Mouse (Mus musculus) thymus, adult 2 months (tissue): ENCODE measurements around the gene Tapbp. TPM values are rescaled to one million over a fixed set of nuclear protein-coding genes. Genes with fewer than 3 reads are reported as not detected.

Source experiments
- DNase-seq: peaks from one replicate; pipeline ENCODE4 v3.0.0; 2021
- H3K27ac ChIP-seq: fragments of 200-500 bp; 2 replicates; pipeline ENCODE4 v1.5.1; 2012; ENCODE audit warnings: low read length, control low read depth; ENCODE audit not compliant: control insufficient read depth, insufficient read depth
- H3K27me3 ChIP-seq: fragments of 200-500 bp; 2 replicates; pipeline ENCODE4 v1.6.1; 2012; ENCODE audit warnings: mild to moderate bottlenecking, low read length, moderate library complexity, mixed read lengths; ENCODE audit not compliant: control insufficient read depth, insufficient read depth
- H3K36me3 ChIP-seq: fragments of 200-500 bp; 2 replicates; pipeline ENCODE4 v1.6.1; 2012; ENCODE audit warnings: mild to moderate bottlenecking, low read length, moderate library complexity; ENCODE audit not compliant: control insufficient read depth, insufficient read depth
- H3K4me1 ChIP-seq: fragments of 200-500 bp; replicated peaks from 2 replicates; pipeline ENCODE4 v1.6.1; 2012; ENCODE audit warnings: low read length; ENCODE audit not compliant: control insufficient read depth, insufficient read depth
- H3K4me3 ChIP-seq: fragments of 200-500 bp; 2 replicates; pipeline ENCODE4 v1.5.1; 2012; ENCODE audit warnings: mild to moderate bottlenecking, low read length, control low read depth, moderate library complexity; ENCODE audit not compliant: control insufficient read depth, insufficient read depth
- CTCF ChIP-seq: fragments of 200-500 bp; IDR thresholded peaks from 2 replicates; pipeline ENCODE4 v1.5.1; 2012; ENCODE audit warnings: mild to moderate bottlenecking, control low read depth, low read length, moderate library complexity, borderline replicate concordance; ENCODE audit not compliant: control insufficient read depth, poor library complexity, insufficient read depth; ENCODE audit errors: extremely low read depth
- POLR2A ChIP-seq: fragments of 200-500 bp; IDR thresholded peaks from 2 replicates; pipeline ENCODE4 v1.6.1; 2012; ENCODE audit warnings: mild to moderate bottlenecking, low read length, control low read depth, moderate library complexity; ENCODE audit not compliant: control insufficient read depth, poor library complexity, insufficient read depth; ENCODE audit errors: extremely low read depth
- WGBS: fragments of 180-500 bp; shearing (Covaris S2); methylation state at CpG from one replicate; pipeline ENCODE4 v1.1.7; 2018; 5-methylcytosine and 5-hydroxymethylcytosine counted together
- polyA plus RNA-seq: library from polyadenylated mRNA; depleted of rRNA; stranded (reverse); fragments of >200 nt; gene quantifications from 2 replicates; pipeline ENCODE4 v1.2.3, GENCODE M21; 2012

The Tapbp gene
- polyA plus RNA-seq, 1 experiment: 201 TPM

DNA sequence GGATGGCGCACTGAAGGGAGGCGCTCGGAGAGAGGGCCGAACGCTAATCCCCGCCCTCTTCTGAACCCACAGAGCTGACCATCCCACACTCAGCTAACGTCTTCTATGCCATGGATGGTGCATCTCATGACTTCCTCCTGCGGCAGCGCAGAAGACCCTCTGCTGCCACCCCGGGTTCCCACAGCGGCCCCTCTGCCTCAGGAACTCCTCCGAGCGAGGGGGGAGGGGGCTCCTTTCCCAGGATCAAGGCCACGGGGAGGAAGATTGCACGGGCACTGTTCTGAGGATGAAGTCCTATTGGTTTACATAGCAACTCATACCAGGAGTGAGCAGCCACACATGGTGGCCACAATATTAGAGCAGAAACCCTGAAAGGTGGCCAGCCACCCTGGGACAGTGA is 21.3 kb downstream of the Tapbp start:
- Histone ChIP-seq H3K4me3 (no peak overlapping the region), H3K27me3 (no peaks in the 10 kb centered on the region), H3K27ac (no peak overlapping the region), H3K36me3 (peaks cover 17% of the 10 kb centered on the region), H3K4me1 (peaks cover 20% of the 10 kb centered on the region)
- 94% methylated on average over 15 of the region's 15 CpGs for WGBS
- no peak for DNase-seq
- TF ChIP-seq POLR2A (no peak), CTCF (no peak)

GRCm38 (mm10) chr17:33938783-33939182 is 23.1 kb downstream of the Tapbp start:
- DNase-seq: no peak
- Histone ChIP-seq H3K27ac (no peak overlapping the region), H3K36me3 (peaks cover 10% of the 10 kb centered on the region), H3K4me3 (no peak overlapping the region), H3K27me3 (no peaks in the 10 kb centered on the region), H3K4me1 (peaks cover 20% of the 10 kb centered on the region)
- WGBS: 89% methylated on average over 11 of the region's 11 CpGs
- no peak for TF ChIP-seq CTCF
- no peak for TF ChIP-seq POLR2A

- WGBS: under 1% methylated on average over 36 of the region's 36 CpGs
- H3K4me1 ChIP-seq: peaks cover 20% of the 10 kb centered on the region
- TF ChIP-seq CTCF (no peak), POLR2A (0 out of 2 replicates have a peak, but pooled peaks have one; percentile 10)
- no peaks in the 10 kb centered on the region for H3K27me3 ChIP-seq
- H3K4me3 ChIP-seq: peak within 1 kb of the TSS; percentile 73
- H3K27ac ChIP-seq: no peak within 1 kb of the TSS
- DNase-seq: peak; percentile 87
- H3K36me3 ChIP-seq: peaks cover 10% of the 10 kb centered on the region
Observed at GRCm38 (mm10) chr17:33940206-33940805, 24.6 kb downstream of the Tapbp start, which contains the start of the genes Pfdn6 and Wdr46. TSS of gene Pfdn6 (minus strand) at chr17:33940343. TSS of gene Wdr46 (plus strand) at chr17:33940660.

DNA sequence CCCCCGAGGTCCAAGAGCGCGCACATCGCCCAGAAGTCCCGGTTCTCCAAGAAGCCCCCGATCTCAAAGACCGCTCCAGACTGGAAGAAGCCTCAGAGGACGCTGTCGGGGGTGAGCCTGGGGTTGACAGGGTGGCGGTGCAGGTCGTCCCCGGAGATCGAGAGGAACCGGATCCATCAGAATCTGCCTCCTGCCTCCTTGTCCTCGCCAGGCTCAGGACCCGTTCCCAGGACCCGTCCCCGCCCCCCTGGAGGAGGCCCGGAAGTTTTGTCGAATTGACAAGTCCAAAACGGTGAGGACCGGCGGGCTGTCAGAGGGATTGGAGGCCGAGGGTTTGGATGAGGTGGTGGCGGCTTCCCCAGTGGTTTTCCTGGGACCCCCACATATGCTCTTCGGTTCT is 25.3 kb downstream of the Tapbp start:
- WGBS: 1% methylated on average over 26 of the region's 26 CpGs
- Histone ChIP-seq H3K27ac (no peak overlapping the region), H3K4me3 (peak overlapping the region; percentile 73), H3K36me3 (peaks cover 10% of the 10 kb centered on the region), H3K27me3 (no peaks in the 10 kb centered on the region), H3K4me1 (peaks cover 20% of the 10 kb centered on the region)
- TF ChIP-seq POLR2A (no peak), CTCF (no peak)
- DNase-seq: no peak

DNA sequence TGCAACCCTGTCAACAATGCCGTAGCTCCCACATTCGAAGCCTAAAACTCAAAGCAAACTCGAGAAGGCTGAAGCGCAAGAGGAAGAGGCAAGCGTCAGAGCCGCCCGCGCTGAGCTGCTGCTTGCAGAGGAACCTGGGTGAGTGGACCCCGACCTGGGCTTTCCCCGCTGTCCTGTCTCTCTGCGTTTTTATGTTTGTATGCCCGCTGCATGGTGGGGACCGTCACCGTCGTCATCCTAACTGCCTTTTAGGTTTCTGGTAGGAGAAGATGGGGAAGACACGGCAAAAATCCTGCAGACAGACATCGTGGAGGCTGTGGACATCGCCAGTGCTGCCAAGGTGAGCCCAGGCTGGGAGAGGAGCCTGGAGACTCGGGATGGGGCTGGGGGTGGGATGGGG is 25.7 kb downstream of the Tapbp start:
- peaks cover 10% of the 10 kb centered on the region for H3K36me3 ChIP-seq
- H3K27me3 ChIP-seq: no peaks in the 10 kb centered on the region
- no peak for DNase-seq
- H3K4me1 ChIP-seq: peaks cover 21% of the 10 kb centered on the region
- WGBS: 46% methylated on average over 19 of the region's 19 CpGs
- TF ChIP-seq CTCF (no peak), POLR2A (no peak)
- H3K4me3 ChIP-seq: peak overlapping the region; percentile 73
- no peak overlapping the region for H3K27ac ChIP-seq

DNA sequence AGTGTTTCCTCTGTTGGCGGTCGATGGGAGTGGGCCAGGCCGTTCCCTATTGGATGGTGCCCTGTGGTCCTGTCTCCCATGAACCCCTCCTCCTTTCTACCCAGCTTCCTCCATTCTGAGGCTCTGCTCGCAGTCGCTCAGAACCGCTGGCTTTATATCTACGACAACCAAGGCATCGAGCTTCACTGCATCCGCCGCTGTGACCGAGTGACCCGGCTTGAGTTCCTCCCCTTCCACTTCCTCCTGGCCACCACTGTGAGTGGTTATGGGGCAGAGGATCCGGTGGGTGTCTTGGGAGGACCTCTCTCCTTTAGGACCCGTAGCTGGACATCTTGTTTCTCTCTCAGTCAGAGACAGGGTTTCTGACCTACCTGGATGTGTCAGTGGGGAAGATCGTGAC is 27.8 kb downstream of the Tapbp start:
- no peaks in the 10 kb centered on the region for H3K36me3 ChIP-seq
- DNase-seq: no peak
- no peak overlapping the region for H3K27ac ChIP-seq
- H3K27me3 ChIP-seq: no peaks in the 10 kb centered on the region
- 95% methylated on average over 15 of the region's 15 CpGs for WGBS
- H3K4me1 ChIP-seq: peaks cover 39% of the 10 kb centered on the region
- H3K4me3 ChIP-seq: no peak overlapping the region
- TF ChIP-seq POLR2A: no peak
- no peak for TF ChIP-seq CTCF

GRCm38 (mm10) chr17:33947430-33948089 is 31.9 kb downstream of the Tapbp start:
- peak overlapping the region; percentile 73 for H3K27ac ChIP-seq
- WGBS: 18% methylated on average over 10 of the region's 10 CpGs
- no peak overlapping the region for H3K4me3 ChIP-seq
- peak; percentile 60 for DNase-seq
- TF ChIP-seq CTCF: no peak
- TF ChIP-seq POLR2A: no peak
- peaks cover 51% of the 10 kb centered on the region for H3K4me1 ChIP-seq
- no peaks in the 10 kb centered on the region for H3K27me3 ChIP-seq
- no peaks in the 10 kb centered on the region; the same call in 1 of the 2 replicates for H3K36me3 ChIP-seq
